Mouse (Mus musculus): ENCODE measurements around the gene Ift122.

The Ift122 gene

GRCm38 (mm10) chr6:115973881-115974662, 120.8 kb downstream of the Ift122 start:
- intact Hi-C loops (cut with DNase I) = no loop called here

DNA sequence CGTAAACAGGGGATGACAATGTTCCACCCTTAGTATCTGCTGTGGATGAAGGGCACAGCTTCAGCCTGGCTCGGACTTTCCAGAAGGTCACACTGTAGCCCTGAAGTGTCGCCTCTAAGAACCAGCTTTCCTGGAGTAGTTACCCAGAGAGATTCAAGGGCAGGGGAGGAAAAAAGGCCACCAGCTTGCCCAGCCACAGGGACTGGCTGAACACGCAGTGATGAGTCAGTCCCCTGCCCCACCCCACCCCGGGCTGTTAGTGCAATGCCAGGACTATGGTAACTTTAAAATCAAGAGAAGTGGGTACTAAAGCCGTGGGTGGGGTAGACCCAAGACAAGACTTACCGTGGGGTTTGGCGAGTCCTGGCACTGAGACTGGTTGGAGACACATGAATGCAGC, 122.3 kb downstream of the Ift122 start:
- intact Hi-C loops (cut with DNase I) = no loop called here

Data from adrenal gland (tissue).